Mouse (Mus musculus) hindbrain, postnatal 0 days (tissue): ENCODE measurements around the gene Pif1. TPM values are rescaled to one million over a fixed set of nuclear protein-coding genes. Genes with fewer than 3 reads are reported as not detected.

Source experiments
- ATAC-seq: fragments of 200-750 bp; cut with Nextera tagmentation; 2 replicates; pipeline ENCODE4 v1.8.0; 2017; ENCODE audit warnings: mild to moderate bottlenecking, moderate TSS enrichment, moderate library complexity
- DNase-seq: peaks from one replicate; pipeline ENCODE4 v3.0.0-alpha.2; 2015; ENCODE audit warnings: low spot score
- H3K27ac ChIP-seq: fragments of 300-500 bp; sonication (generic); 2 replicates; pipeline ENCODE4 v1.5.1; 2014; ENCODE audit warnings: mild to moderate bottlenecking
- H3K27me3 ChIP-seq: fragments of 300-500 bp; sonication (generic); 2 replicates; pipeline ENCODE4 v1.6.1; 2014; ENCODE audit warnings: low read length, mixed read lengths; ENCODE audit not compliant: insufficient read depth
- H3K36me3 ChIP-seq: fragments of 300-500 bp; sonication (generic); 2 replicates; pipeline ENCODE4 v1.6.1; 2014; ENCODE audit warnings: low read length, mixed read lengths; ENCODE audit not compliant: insufficient read depth
- H3K4me1 ChIP-seq: fragments of 300-500 bp; sonication (generic); 2 replicates; pipeline ENCODE4 v1.6.1; 2014; ENCODE audit warnings: antibody characterized with exemption, low read length, mixed read lengths; ENCODE audit not compliant: insufficient read depth
- H3K4me2 ChIP-seq: fragments of 300-500 bp; sonication (generic); 2 replicates; pipeline ENCODE4 v1.6.1; 2014; ENCODE audit warnings: low read depth, mild to moderate bottlenecking, low read length, moderate library complexity, mixed read lengths
- H3K4me3 ChIP-seq: fragments of 300-500 bp; sonication (generic); 2 replicates; pipeline ENCODE4 v1.5.1; 2014; ENCODE audit warnings: low read length
- H3K9ac ChIP-seq: fragments of 300-500 bp; sonication (generic); replicated peaks from 2 replicates; pipeline ENCODE4 v1.6.1; 2014; ENCODE audit warnings: mild to moderate bottlenecking, low read length, moderate library complexity, mixed read lengths
- H3K9me3 ChIP-seq: fragments of 300-500 bp; sonication (generic); 2 replicates; pipeline ENCODE4 v1.6.1; 2016; ENCODE audit warnings: low read length, mixed read lengths
- CTCF ChIP-seq: IDR thresholded peaks from 2 replicates; pipeline ENCODE4 v1.5.1; 2016; ENCODE audit warnings: antibody characterized with exemption, control low read depth, low read depth
- WGBS: fragments of 180-500 bp; shearing (Covaris S2); extraction: QIAGEN DNeasy Blood & Tissue Kit; methylation state at CpG from one replicate; pipeline ENCODE4 v1.1.7; 2014; 5-methylcytosine and 5-hydroxymethylcytosine counted together
- polyA plus RNA-seq: library from polyadenylated mRNA; unstranded; fragments of >200 nt; fragmentation: Nextera tagmentation; extraction: Ambion mirVana; gene quantifications from 2 replicates; pipeline ENCODE4 v1.2.1, GENCODE M21; 2015
- total RNA-seq: library from RNA; depleted of rRNA; stranded (reverse); fragments of >200 nt; gene quantifications from 2 replicates; pipeline ENCODE4 v1.2.3, GENCODE M21; 2014

The Pif1 gene
- total and polyA plus RNA-seq, 2 experiments from 2014 or later: 2.4 to 15.2 TPM

DNA sequence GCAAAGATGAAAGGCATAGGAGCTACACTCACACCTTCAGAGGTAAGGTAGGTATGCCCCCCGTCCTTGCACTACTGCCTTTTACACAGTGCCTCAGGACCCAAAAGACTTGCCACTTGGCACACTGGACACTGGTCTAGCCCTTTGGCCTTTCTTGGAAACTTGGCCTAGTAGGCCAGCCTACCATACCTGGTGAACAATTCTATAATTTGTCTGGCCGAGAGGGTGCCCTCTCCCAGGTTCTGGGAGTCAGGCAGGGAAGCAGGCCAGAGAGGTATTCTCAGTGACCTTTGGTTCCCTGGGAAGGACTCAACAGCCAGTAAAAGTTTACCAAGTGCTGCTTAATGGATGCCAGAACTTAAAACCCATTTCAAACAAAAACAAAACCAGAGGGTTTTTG lies 34.7 kb downstream of the Pif1 start:
- Histone ChIP-seq H3K36me3 (no peaks in the 10 kb centered on the region), H3K4me3 (no peak overlapping the region), H3K9me3 (no peaks in the 10 kb centered on the region), H3K9ac (no peak overlapping the region), H3K27ac (no peak overlapping the region), H3K4me2 (no peak overlapping the region), H3K4me1 (no peaks in the 10 kb centered on the region), H3K27me3 (no peaks in the 10 kb centered on the region)
- WGBS: 84% methylated on average over 2 of the region's 2 CpGs
- DNase-seq (no peak), ATAC-seq (no peak)
- TF ChIP-seq CTCF: no peak

DNA sequence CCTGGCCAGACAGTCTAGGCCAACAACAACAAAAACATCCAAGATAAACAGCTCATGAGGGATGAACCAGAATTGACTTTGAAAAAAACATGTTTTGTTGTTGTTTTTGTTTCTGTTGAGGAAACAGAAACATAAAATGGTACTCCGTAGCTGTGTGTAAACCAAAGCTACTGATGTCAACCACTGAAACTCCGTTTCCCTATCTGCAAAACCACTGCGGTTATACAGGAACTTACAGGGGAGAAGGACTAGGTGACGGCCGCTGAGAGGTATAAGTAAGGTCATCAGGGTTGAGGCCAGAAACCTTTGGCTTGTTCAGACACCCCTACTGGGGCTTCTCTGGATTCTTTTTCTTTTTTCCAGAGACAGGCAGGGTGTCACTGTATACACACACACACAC lies 35.9 kb downstream of the Pif1 start:
- ATAC-seq (no peak), DNase-seq (no peak)
- no peaks in the 10 kb centered on the region for H3K4me1 ChIP-seq
- H3K4me2 ChIP-seq: no peak overlapping the region
- H3K4me3 ChIP-seq: no peak overlapping the region
- TF ChIP-seq CTCF: no peak
- H3K27me3 ChIP-seq: no peaks in the 10 kb centered on the region
- H3K9me3 ChIP-seq: no peaks in the 10 kb centered on the region
- H3K36me3 ChIP-seq: no peaks in the 10 kb centered on the region
- no peak overlapping the region for H3K9ac ChIP-seq
- no peak overlapping the region for H3K27ac ChIP-seq
- 88% methylated on average over 5 of the region's 5 CpGs for WGBS

DNA sequence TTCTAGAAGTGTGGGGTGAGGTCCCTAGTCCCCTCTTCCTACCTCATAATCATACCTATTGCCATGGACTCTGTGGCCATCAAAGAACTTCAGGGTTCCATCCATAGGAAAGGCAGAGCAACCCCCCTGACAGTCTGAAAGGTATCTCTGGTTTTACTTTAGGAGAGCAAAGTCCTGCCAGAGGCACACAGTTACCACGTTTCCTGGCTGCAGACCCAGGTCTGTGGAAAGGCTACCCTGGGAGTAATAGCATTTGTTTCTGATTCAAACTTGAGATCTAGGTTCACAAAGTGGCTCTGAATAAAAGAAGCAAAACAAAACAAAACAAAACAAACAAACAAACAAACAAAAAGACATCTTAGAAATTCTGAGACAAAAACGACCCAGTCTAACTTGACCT lies 37.3 kb downstream of the Pif1 start:
- WGBS: 60% methylated on average over 2 of the region's 2 CpGs
- DNase-seq (no peak), ATAC-seq (no peak)
- no peaks in the 10 kb centered on the region for H3K36me3 ChIP-seq
- no peaks in the 10 kb centered on the region for H3K9me3 ChIP-seq
- no peak overlapping the region for H3K4me3 ChIP-seq
- 0 out of 2 replicates have a peak, but pooled peaks cover 6% of the 10 kb centered on the region for H3K27me3 ChIP-seq
- H3K4me1 ChIP-seq: 0 out of 2 replicates have a peak, but pooled peaks cover 4% of the 10 kb centered on the region
- no peak overlapping the region for H3K27ac ChIP-seq
- H3K4me2 ChIP-seq: no peak overlapping the region
- no peak for TF ChIP-seq CTCF
- H3K9ac ChIP-seq: no peak overlapping the region

DNA sequence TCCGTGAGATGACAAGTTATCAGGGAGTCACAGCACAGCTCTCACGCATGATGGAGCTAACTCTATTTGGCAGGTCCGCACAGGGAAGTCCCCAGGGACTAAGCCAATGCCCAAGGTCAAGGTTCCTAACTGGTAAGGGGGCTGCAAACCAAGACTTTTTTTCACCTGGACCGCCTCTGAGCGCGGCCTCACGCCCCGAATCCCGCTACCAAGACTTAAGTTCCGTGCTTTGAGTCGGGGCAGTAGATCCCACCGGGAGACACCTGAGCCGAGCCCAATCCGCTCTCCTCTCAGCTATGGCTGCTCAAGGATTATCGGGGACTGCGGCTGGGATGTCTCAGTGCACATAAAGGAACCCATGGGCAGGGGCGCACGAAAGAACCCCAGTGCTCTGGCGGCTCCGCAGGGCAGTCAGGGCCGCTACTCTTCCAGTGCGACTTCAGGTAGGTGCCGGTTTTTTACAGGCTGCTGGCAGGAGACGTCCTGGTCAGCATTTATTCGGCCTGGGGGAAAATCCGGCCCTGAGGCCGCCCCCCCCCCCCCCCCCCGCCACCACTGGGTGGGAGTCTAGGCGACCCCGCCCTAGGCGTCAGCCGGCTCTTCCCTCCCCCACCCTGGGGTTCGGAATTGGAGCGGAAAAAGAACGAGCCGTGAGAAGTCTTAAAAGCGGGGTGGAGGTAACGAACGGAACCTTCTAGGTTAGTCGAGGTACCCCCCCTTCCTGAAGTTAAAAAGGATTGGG lies 42.2 kb downstream of the Pif1 start, which contains the start of gene Rbpms2:
TSS of gene Rbpms2 (plus strand) at position 624 of the 742 bp plus-strand sequence.
- H3K9me3 ChIP-seq: no peaks in the 10 kb centered on the region
- H3K36me3 ChIP-seq: no peaks in the 10 kb centered on the region
- peak within 1 kb of the TSS; percentile 58 for H3K9ac ChIP-seq
- H3K27ac ChIP-seq: peak within 1 kb of the TSS; percentile 58; the same call in 1 of the 2 replicates
- no peak for ATAC-seq
- 0 out of 2 replicates have a peak, but pooled peaks cover 6% of the 10 kb centered on the region for H3K4me1 ChIP-seq
- peak within 1 kb of the TSS; percentile 94 for H3K4me2 ChIP-seq
- TF ChIP-seq CTCF: no peak
- H3K27me3 ChIP-seq: peaks cover 19% of the 10 kb centered on the region; the same call in 1 of the 2 replicates
- WGBS: 2% methylated on average over 36 of the region's 40 CpGs
- DNase-seq: peak; percentile 8
- peak within 1 kb of the TSS; percentile 71 for H3K4me3 ChIP-seq

DNA sequence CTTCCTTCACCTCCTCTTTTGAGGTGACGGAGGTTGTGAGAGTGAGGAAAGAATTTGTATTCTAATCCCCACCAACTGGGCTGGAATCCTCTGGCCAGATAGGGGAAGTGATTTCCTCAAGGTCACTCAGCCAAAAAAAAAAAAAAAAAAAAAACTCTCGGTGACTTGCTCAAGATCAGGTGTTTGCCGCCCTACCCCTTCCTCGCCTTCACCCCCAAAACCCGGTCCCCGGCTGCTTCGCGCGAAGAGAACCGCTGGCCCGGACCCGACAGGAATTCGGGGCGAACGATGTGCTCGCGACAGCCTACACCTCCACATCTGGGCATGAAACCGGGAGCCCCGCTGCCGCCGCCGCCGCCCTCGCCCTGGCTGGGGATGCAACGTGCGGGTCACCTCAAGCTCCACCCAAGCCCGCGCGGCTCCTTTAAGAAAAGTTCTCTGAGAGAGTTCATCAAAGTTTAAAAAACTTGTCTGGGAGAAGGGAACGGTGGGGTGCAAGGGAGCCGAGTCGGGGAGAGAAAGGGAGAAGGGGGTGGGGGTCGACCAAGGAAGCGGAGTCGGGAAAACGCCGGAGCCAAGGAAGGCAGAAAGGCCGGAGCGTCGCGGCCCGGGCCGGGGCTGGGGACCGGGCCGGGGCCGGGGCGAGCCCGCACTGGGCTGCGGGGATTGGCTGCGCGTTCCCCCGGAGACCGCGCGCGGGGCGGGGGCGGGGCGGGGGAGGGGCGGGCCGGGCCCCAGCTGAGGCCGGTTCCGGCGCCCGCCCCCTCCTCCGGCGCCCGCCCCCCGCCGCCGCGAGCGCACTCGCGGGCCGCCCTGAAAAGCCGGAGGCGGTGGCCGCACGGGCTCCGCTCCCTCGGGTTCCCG lies 43.0 kb downstream of the Pif1 start:
- peaks cover 19% of the 10 kb centered on the region; the same call in 1 of the 2 replicates for H3K27me3 ChIP-seq
- H3K9ac ChIP-seq: peak overlapping the region; percentile 58
- H3K4me3 ChIP-seq: peak overlapping the region; percentile 71
- peak overlapping the region; percentile 94 for H3K4me2 ChIP-seq
- no peaks in the 10 kb centered on the region for H3K9me3 ChIP-seq
- TF ChIP-seq CTCF: no peak
- 0 out of 2 replicates have a peak, but pooled peaks cover 6% of the 10 kb centered on the region for H3K4me1 ChIP-seq
- 1% methylated on average over 47 of the region's 83 CpGs for WGBS
- ATAC-seq (peak; percentile 93), DNase-seq (peak; percentile 52)
- H3K36me3 ChIP-seq: no peaks in the 10 kb centered on the region
- peak overlapping the region; percentile 58; the same call in 1 of the 2 replicates for H3K27ac ChIP-seq

DNA sequence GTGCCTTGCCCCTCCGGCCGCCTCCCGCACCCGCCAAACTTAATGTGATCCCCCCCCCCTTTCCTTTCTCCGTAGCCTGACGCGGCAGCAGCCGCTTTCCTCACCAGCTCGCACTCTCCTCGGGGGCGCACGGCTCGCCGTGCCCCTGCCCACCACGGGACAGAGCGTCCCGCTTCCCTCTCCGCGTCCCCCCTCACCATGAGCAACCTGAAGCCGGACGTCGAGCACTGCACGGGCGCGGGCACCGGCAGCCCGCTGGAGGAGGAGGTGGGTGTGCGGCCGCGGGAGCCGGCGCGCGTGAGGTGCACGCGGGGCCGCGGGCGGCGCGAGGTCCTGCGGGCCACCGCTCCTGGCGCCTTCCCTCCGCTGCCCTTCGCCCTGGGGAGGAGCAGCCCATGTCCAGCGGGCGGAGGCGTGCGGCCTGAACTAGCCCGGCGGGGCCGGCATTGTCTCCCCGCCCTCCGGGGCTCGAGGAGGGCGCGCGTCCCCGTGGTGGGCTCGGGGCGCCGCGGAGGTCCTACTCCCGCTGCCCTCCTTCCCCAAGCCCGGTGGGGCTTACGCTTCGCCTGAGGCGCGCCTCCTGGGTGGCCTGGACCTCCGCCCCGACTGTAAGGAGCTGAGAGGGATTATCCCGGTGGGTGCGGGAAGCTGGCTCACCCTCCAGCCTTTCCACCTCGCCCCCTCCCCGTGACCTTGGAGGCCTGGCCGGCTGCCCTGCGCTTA lies 43.8 kb downstream of the Pif1 start:
- DNase-seq: no peak
- no peaks in the 10 kb centered on the region for H3K36me3 ChIP-seq
- peaks cover 19% of the 10 kb centered on the region; the same call in 1 of the 2 replicates for H3K27me3 ChIP-seq
- H3K27ac ChIP-seq: peak overlapping the region; percentile 56; the same call in 1 of the 2 replicates
- H3K9ac ChIP-seq: peak overlapping the region; percentile 58
- H3K9me3 ChIP-seq: no peaks in the 10 kb centered on the region
- H3K4me3 ChIP-seq: peak overlapping the region; percentile 71
- no peak for TF ChIP-seq CTCF
- 0 out of 2 replicates have a peak, but pooled peaks cover 6% of the 10 kb centered on the region for H3K4me1 ChIP-seq
- peak overlapping the region; percentile 94 for H3K4me2 ChIP-seq
- ATAC-seq: peak; percentile 84
- 1% methylated on average over 61 of the region's 78 CpGs for WGBS
